Mouse (Mus musculus) liver, postnatal 0 days (tissue): ENCODE measurements around the gene Polr3f. TPM values are rescaled to one million over a fixed set of nuclear protein-coding genes. Genes with fewer than 3 reads are reported as not detected.

Experiments used
- ATAC-seq: fragments of 200-750 bp; cut with Nextera tagmentation; 2 replicates; pipeline ENCODE4 v1.8.0; 2017; ENCODE audit warnings: mild to moderate bottlenecking, moderate library complexity
- DNase-seq: peaks from one replicate; pipeline ENCODE4 v3.0.0-alpha.2; 2016
- H3K27ac ChIP-seq: fragments of 300-500 bp; sonication (generic); 2 replicates; pipeline ENCODE4 v1.5.1; 2014; ENCODE audit warnings: antibody characterized with exemption, moderate library complexity, mild to moderate bottlenecking, low read depth
- H3K27me3 ChIP-seq: fragments of 300-500 bp; sonication (generic); 2 replicates; pipeline ENCODE4 v1.6.1; 2014; ENCODE audit warnings: low read length, control low read depth, mixed read lengths; ENCODE audit not compliant: insufficient read depth
- H3K36me3 ChIP-seq: fragments of 300-500 bp; sonication (generic); replicated peaks from 2 replicates; pipeline ENCODE4 v1.6.1; 2014; ENCODE audit warnings: mild to moderate bottlenecking, control low read depth, low read length, moderate library complexity, mixed read lengths; ENCODE audit not compliant: insufficient read depth
- H3K4me1 ChIP-seq: fragments of 300-500 bp; sonication (generic); 2 replicates; pipeline ENCODE4 v1.6.1; 2014; ENCODE audit warnings: antibody characterized with exemption, mild to moderate bottlenecking, control low read depth; ENCODE audit not compliant: insufficient read depth
- H3K4me2 ChIP-seq: fragments of 300-500 bp; sonication (generic); 2 replicates; pipeline ENCODE4 v1.6.1; 2014; ENCODE audit warnings: low read depth, mild to moderate bottlenecking, low read length, moderate library complexity, mixed read lengths
- H3K4me3 ChIP-seq: fragments of 300-500 bp; sonication (generic); 2 replicates; pipeline ENCODE4 v1.5.1; 2014; ENCODE audit warnings: low read depth, low read length
- H3K9ac ChIP-seq: fragments of 300-500 bp; sonication (generic); replicated peaks from 2 replicates; pipeline ENCODE4 v1.6.1; 2014; ENCODE audit warnings: mild to moderate bottlenecking, moderate library complexity
- H3K9me3 ChIP-seq: fragments of 300-500 bp; sonication (generic); 2 replicates; pipeline ENCODE4 v1.6.1; 2016; ENCODE audit warnings: mild to moderate bottlenecking, control low read depth, low read length, mixed read lengths
- CTCF ChIP-seq: sonication (generic); IDR thresholded peaks from 2 replicates; pipeline ENCODE4 v1.5.1; 2016; ENCODE audit warnings: antibody characterized with exemption, low read depth
- EP300 ChIP-seq: IDR thresholded peaks from 2 replicates; pipeline ENCODE4 v1.6.1; 2016; ENCODE audit warnings: antibody characterized with exemption, low read depth, mild to moderate bottlenecking
- WGBS: fragments of 180-500 bp; shearing (Covaris S2); extraction: QIAGEN DNeasy Blood & Tissue Kit; methylation state at CpG from one replicate; pipeline ENCODE4 v1.1.7; 2014; ENCODE audit not compliant: insufficient replicate concordance; 5-methylcytosine and 5-hydroxymethylcytosine counted together
- polyA plus RNA-seq: library from polyadenylated mRNA; unstranded; fragments of >200 nt; fragmentation: Nextera tagmentation; extraction: Ambion mirVana; gene quantifications from 2 replicates; pipeline ENCODE4 v1.2.1, GENCODE M21; 2015

Gene Polr3f
- 3.7 and 5.9 TPM in 2 replicates for polyA plus RNA-seq

DNA sequence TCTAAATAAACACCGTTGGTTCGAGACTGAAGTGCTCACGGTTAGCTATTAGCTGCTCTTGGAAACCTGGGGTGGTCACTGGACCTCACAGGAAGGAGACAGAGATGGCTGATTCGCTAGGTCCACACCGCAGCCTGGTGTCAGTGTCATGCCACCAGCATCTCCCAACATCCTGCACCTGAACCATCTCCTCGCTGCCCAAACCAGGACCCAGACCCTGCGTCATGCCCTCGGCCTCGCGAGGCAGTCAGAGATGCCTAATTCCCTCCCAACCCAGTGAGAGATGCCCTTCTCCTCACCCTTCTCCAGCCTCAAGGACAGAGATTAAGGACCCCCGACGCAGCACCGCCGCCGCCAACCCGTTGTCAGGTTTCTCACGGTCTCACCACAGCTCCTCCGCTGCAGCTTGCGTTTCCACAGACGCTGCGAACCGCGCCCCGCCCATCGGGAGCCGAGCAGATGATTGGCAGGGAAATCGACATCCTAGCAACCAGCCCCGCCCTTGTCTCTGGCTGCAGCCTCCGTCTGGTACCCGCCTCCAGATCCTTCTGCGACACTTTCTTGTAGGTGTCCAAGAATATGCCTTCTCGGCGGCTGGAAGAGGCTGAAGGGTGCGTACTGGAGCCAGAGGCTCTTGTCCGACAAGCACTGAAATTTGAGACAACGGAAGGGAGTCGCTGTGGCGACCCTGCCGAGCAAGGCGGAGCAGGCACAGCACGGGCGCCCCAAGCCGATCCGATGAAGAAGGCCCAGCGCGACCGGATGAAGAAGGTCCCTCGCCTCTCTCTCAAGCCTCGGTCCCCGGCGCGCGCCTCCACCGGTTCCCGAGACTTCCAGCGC is at the start of gene Polr3f, which contains the start of gene Dzank1:
Gene Polr3f (plus strand): TSS at position 738 of the 840 bp plus-strand sequence.
Gene Dzank1 (minus strand): TSS at position 434 of the 840 bp plus-strand sequence.
- WGBS: 2% methylated on average over 56 of the region's 56 CpGs

DNA sequence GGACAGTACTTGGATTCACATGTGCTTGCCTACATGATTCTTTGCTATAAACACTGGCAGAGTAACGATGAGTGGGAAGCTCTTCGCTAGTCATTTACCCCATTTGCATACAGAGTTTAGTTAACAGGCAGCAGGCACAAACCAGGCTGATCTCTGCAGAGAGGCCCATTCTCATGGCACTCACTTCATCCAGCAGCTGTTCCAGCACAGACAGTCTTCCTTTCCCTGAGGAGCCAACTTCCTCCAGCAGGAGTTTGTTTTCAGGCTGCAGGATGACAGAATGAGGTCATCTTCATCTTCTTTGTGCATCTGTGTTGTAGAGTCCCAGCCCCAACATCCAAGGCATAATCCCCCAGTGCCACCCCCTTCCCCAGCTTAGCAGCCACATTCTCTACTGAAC is 48.1 kb upstream of the Polr3f start:
- H3K9ac ChIP-seq: no peak overlapping the region
- ATAC-seq (no peak), DNase-seq (no peak)
- TF ChIP-seq EP300 (no peak), CTCF (no peak)
- H3K4me3 ChIP-seq: no peak overlapping the region
- no peaks in the 10 kb centered on the region for H3K36me3 ChIP-seq
- 68% methylated on average over 2 of the region's 2 CpGs for WGBS
- no peaks in the 10 kb centered on the region for H3K9me3 ChIP-seq
- no peaks in the 10 kb centered on the region for H3K27me3 ChIP-seq
- no peak overlapping the region for H3K4me2 ChIP-seq
- no peak overlapping the region for H3K27ac ChIP-seq
- no peaks in the 10 kb centered on the region for H3K4me1 ChIP-seq

More for the DNA sequence above, at the start of gene Polr3f, which contains the start of gene Dzank1:
- peak within 1 kb of the TSS; percentile 73 for H3K27ac ChIP-seq
- H3K4me2 ChIP-seq: peak within 1 kb of the TSS; percentile 91
- no peaks in the 10 kb centered on the region for H3K9me3 ChIP-seq
- peak within 1 kb of the TSS; percentile 82 for H3K4me3 ChIP-seq
- ATAC-seq (peak; percentile 99), DNase-seq (peak; percentile 97)
- H3K27me3 ChIP-seq: peaks cover 9% of the 10 kb centered on the region; the same call in 1 of the 2 replicates
- peaks cover 13% of the 10 kb centered on the region; the same call in 1 of the 2 replicates for H3K36me3 ChIP-seq
- H3K4me1 ChIP-seq: peaks cover 19% of the 10 kb centered on the region
- H3K9ac ChIP-seq: peak within 1 kb of the TSS; percentile 92
- TF ChIP-seq CTCF (peak; percentile 15; the same call in 1 of the 2 replicates), EP300 (peak; percentile 79)

- no peaks in the 10 kb centered on the region for H3K9me3 ChIP-seq
- ATAC-seq: no peak
- H3K4me2 ChIP-seq: no peak overlapping the region
- 36% methylated on average over 1 of the region's 1 CpGs for WGBS
- H3K27me3 ChIP-seq: no peaks in the 10 kb centered on the region
- DNase-seq: no peak
- H3K4me1 ChIP-seq: no peaks in the 10 kb centered on the region
- no peak for TF ChIP-seq CTCF
- no peak for TF ChIP-seq EP300
- H3K4me3 ChIP-seq: no peak overlapping the region
- H3K27ac ChIP-seq: no peak overlapping the region
- no peak overlapping the region for H3K9ac ChIP-seq
- no peaks in the 10 kb centered on the region for H3K36me3 ChIP-seq
These were observed 43.4 kb upstream of the Polr3f start for GRCm38 (mm10) chr2:144484084-144484483.

GRCm38 (mm10) chr2:144485439-144485838 is 42.1 kb upstream of the Polr3f start:
- Histone ChIP-seq H3K4me1 (no peaks in the 10 kb centered on the region), H3K27ac (no peak overlapping the region), H3K9ac (no peak overlapping the region), H3K4me3 (no peak overlapping the region), H3K9me3 (no peaks in the 10 kb centered on the region), H3K4me2 (no peak overlapping the region), H3K27me3 (no peaks in the 10 kb centered on the region), H3K36me3 (no peaks in the 10 kb centered on the region)
- no peak for DNase-seq
- ATAC-seq: no peak
- TF ChIP-seq CTCF (no peak), EP300 (no peak)
- WGBS: 70% methylated on average over 7 of the region's 7 CpGs

DNA sequence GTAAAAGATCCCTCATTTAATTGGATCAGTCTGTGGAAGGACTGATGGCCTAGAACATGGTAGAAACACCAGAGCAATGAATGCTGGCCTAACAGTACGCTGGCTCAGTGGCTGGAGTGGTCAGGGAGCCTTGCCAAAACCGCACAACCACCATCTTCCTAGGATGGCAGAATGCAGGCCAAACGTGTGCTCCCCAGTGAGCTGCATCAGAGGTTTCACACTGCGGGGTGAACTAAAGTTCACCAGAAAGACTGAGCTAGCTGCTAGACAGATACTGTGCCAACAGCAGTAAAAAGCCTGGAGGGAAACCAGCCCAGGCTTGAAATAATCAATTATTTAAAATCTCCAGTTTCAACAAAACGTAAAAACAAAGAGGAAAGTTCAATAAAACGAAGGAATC is 40.0 kb upstream of the Polr3f start:
- no peak overlapping the region for H3K4me2 ChIP-seq
- no peaks in the 10 kb centered on the region for H3K9me3 ChIP-seq
- H3K27ac ChIP-seq: no peak overlapping the region

DNA sequence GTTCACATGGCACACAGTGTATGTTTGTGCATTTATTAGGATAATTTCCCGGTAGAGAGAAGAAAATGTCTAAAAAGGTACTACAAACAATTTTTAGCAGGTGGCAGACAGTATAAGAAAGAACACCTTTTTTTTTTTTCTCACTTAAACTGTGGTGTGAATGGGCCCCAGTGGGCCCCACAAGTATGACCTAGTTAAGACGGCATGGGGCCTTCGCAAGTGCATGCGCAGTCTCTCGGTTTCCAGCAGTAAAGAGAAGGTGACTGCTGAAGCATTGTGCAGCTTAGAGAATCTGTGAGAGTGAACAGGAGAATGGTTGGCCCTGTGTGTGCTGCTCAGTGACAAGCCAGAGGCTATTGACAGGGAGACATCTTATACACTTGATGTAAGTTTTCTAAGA is 38.2 kb upstream of the Polr3f start:
- H3K27me3 ChIP-seq: no peaks in the 10 kb centered on the region
- DNase-seq: no peak
- 88% methylated on average over 5 of the region's 5 CpGs for WGBS
- no peak for ATAC-seq
- H3K27ac ChIP-seq: no peak overlapping the region
- no peaks in the 10 kb centered on the region for H3K4me1 ChIP-seq
- H3K4me3 ChIP-seq: no peak overlapping the region
- TF ChIP-seq EP300 (no peak), CTCF (no peak)
- H3K36me3 ChIP-seq: no peaks in the 10 kb centered on the region
- no peaks in the 10 kb centered on the region for H3K9me3 ChIP-seq
- H3K9ac ChIP-seq: no peak overlapping the region
- H3K4me2 ChIP-seq: no peak overlapping the region

More for the DNA sequence above, 40.0 kb upstream of the Polr3f start:
- WGBS: 74% methylated on average over 6 of the region's 6 CpGs
- no peaks in the 10 kb centered on the region for H3K4me1 ChIP-seq
- no peaks in the 10 kb centered on the region for H3K27me3 ChIP-seq
- DNase-seq (no peak), ATAC-seq (no peak)
- no peaks in the 10 kb centered on the region for H3K36me3 ChIP-seq
- H3K4me3 ChIP-seq: no peak overlapping the region
- no peak overlapping the region for H3K9ac ChIP-seq
- no peak for TF ChIP-seq EP300
- TF ChIP-seq CTCF: no peak
